Mouse (Mus musculus): ENCODE results near the gene Eif6. TPM values are rescaled to one million over a fixed set of nuclear protein-coding genes. Genes with fewer than 3 reads are reported as not detected.
A peak's percentile ranks its signal among the peaks of the same experiment; 100 is the strongest.

Gene Eif6
- polyA plus RNA-seq, 1 experiment from 2014 or later: 186 TPM

DNA sequence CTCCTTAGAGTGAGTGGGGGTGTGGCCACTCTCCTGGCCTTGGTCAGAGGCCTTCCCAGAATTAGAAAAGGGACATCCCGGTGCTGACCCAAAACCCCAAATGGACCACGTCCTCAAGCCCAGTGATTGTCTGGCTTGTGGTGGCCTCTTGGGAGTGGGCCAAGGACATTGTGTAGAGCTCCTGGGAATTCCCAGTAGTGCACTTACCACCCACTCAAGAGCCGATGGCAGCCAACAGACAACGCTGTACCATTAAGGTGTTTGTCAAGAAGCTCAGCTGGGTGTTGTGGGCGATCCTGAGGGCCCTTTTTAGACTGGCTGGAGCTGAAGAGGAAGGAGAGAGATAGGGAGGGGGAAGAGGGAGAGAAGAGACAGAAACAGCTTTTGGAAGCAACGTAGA lies 42.2 kb downstream of the Eif6 start:
- Histone ChIP-seq H3K4me1 (replicated peaks) (no peaks in the 10 kb centered on the region), H3K9me3 (no peaks in the 10 kb centered on the region), H3K4me2 (no peak overlapping the region), H3K27ac (no peak overlapping the region), H3K27me3 (peaks cover 20% of the 10 kb centered on the region), H3K4me3 (replicated peaks) (no peak overlapping the region), H3K36me3 (no peaks in the 10 kb centered on the region), H3K9ac (replicated peaks) (no peak overlapping the region)
- no peak for ATAC-seq (ENCODE audit: insufficient number of reproducible peaks, insufficient read depth, low FRiP score, low TSS enrichment, low read depth)
- WGBS: 80% methylated on average over 6 of the region's 6 CpGs

DNA sequence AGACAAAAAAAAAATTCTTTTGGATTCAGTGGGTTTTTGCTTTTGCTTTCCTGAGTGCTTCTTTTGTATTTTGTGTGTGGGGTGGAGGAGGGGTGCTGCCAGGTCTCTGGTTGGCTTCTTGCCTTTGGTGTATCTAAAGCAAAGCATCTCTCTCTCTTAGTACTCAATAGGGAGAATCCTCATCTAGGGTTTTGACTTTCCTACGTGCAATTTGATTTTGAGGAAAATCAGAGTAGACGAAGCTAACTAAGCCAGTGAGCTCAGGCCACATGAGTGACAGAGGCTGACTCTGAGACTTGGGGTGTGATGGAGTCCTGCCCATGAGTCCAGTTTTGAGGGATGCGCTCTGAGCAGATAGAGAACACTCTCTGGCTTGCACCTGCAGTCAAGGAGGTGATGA lies 47.2 kb downstream of the Eif6 start:
- no peak overlapping the region for H3K4me2 ChIP-seq
- no peaks in the 10 kb centered on the region for H3K9me3 ChIP-seq
- H3K36me3 ChIP-seq: no peaks in the 10 kb centered on the region
- H3K4me1 ChIP-seq (replicated peaks): peaks cover 7% of the 10 kb centered on the region; the same call in 1 of the 2 replicates
- no peak overlapping the region for H3K4me3 ChIP-seq (replicated peaks)
- ATAC-seq (ENCODE audit: insufficient number of reproducible peaks, insufficient read depth, low FRiP score, low TSS enrichment, low read depth): no peak
- WGBS: 80% methylated on average over 3 of the region's 3 CpGs
- peaks cover 47% of the 10 kb centered on the region for H3K27me3 ChIP-seq
- H3K9ac ChIP-seq (replicated peaks): no peak overlapping the region
- H3K27ac ChIP-seq: no peak overlapping the region

DNA sequence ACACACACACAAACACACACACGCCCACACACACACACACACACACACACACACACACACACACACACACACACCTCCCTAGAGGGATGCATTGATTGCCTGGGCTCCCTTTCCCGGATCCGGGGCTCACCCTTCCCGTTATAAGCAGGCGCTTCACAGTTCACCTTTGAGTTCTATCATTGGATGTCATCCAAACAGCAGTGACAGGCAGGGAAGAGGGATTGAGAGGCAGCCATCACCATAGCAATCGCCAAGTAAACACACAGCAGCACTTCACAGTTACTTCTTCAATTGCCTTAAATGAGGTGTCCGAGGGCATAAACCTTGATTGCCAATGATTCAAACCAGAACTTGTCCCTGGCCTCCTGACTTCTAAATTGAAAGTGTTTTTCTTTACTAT lies 47.7 kb downstream of the Eif6 start:
- H3K27ac ChIP-seq: no peak overlapping the region
- no peak overlapping the region for H3K9ac ChIP-seq (replicated peaks)
- no peak overlapping the region for H3K4me3 ChIP-seq (replicated peaks)
- H3K9me3 ChIP-seq: no peaks in the 10 kb centered on the region
- H3K4me2 ChIP-seq: no peak overlapping the region
- ATAC-seq (ENCODE audit: insufficient number of reproducible peaks, insufficient read depth, low FRiP score, low TSS enrichment, low read depth): no peak
- peaks cover 7% of the 10 kb centered on the region; the same call in 1 of the 2 replicates for H3K4me1 ChIP-seq (replicated peaks)
- 33% methylated on average over 6 of the region's 7 CpGs for WGBS
- H3K36me3 ChIP-seq: no peaks in the 10 kb centered on the region
- peaks cover 50% of the 10 kb centered on the region for H3K27me3 ChIP-seq

DNA sequence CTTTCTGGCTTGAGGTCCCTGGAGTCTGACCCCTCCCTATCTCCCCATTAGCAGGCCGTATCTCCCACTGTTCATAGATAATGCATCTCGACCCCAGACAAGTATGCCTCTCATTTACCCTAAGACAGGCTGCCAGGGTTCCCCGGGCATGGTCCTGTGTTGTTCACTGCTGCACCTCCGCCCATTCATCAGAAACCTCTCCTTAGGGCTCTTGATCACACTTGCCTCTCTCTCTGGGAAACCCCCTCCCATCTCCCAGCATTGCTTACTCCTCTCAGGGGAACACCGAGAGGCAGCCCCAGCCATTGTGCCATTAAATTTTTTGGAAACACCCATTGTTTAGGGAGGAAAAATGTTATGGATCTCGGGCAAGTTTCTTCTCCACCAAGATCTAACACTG lies 48.7 kb downstream of the Eif6 start:
- Histone ChIP-seq H3K9ac (replicated peaks) (no peak overlapping the region), H3K36me3 (no peaks in the 10 kb centered on the region), H3K4me2 (no peak overlapping the region), H3K27me3 (peaks cover 60% of the 10 kb centered on the region), H3K4me1 (replicated peaks) (peaks cover 7% of the 10 kb centered on the region; the same call in 1 of the 2 replicates), H3K9me3 (no peaks in the 10 kb centered on the region), H3K4me3 (replicated peaks) (no peak overlapping the region), H3K27ac (no peak overlapping the region)
- no peak for ATAC-seq (ENCODE audit: insufficient number of reproducible peaks, insufficient read depth, low FRiP score, low TSS enrichment, low read depth)
- 78% methylated on average over 6 of the region's 6 CpGs for WGBS

- no peak for ATAC-seq (ENCODE audit: insufficient number of reproducible peaks, insufficient read depth, low FRiP score, low TSS enrichment, low read depth)
- Histone ChIP-seq H3K36me3 (no peaks in the 10 kb centered on the region), H3K4me3 (replicated peaks) (no peak overlapping the region), H3K9me3 (no peaks in the 10 kb centered on the region), H3K9ac (replicated peaks) (no peak overlapping the region), H3K27ac (no peak overlapping the region), H3K4me1 (replicated peaks) (peaks cover 7% of the 10 kb centered on the region; the same call in 1 of the 2 replicates), H3K4me2 (no peak overlapping the region), H3K27me3 (peaks cover 64% of the 10 kb centered on the region)
- WGBS: 84% methylated on average over 4 of the region's 4 CpGs
Observed at GRCm38 (mm10) chr2:155777688-155777985, 49.1 kb downstream of the Eif6 start.

DNA sequence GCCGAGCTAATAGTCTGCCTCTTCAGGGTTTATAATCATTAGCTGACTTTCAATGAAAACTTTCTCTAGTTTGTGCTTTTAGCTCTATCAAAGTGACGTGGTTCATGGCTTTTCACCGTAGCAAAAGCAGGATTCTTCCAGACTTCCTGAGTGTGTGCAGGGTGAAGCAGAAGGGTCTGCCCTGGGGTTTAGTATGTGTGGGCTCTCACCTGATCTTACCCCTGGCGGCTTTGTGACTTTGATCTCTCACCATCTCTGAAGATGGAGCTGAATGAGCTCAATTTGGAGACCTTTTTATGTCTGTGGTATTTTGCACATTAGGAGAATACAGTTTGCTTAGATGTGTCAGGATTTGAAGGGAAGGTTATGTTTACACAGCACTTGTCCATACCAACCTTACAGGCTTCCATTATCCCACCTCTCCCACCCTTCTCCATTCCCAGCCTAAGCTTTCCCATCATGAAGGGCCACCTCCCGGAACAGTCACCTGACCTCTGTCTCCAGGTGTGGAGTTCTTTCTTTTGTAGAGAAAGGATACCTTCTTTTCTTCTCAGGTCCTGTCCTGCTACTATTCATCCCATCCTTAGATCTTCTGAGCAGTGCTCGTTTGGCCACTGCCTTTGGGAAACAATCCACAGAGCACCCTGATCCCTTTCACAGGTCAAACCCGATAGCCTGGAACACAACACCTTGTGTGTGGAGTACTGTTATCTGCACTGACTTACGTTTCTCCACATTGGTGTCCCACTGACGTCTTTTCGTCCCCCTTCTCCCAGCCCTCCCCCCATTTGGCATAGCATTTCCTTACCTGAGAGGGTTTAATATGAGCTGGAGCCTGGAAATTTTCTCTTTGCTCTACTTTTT lies 49.7 kb downstream of the Eif6 start:
- ATAC-seq (ENCODE audit: insufficient number of reproducible peaks, insufficient read depth, low FRiP score, low TSS enrichment, low read depth): no peak
- no peak overlapping the region for H3K27ac ChIP-seq
- H3K4me2 ChIP-seq: no peak overlapping the region
- 67% methylated on average over 10 of the region's 10 CpGs for WGBS
- no peak overlapping the region for H3K4me3 ChIP-seq (replicated peaks)
- peaks cover 7% of the 10 kb centered on the region; the same call in 1 of the 2 replicates for H3K4me1 ChIP-seq (replicated peaks)
- H3K9me3 ChIP-seq: no peaks in the 10 kb centered on the region
- no peak overlapping the region for H3K9ac ChIP-seq (replicated peaks)
- no peaks in the 10 kb centered on the region for H3K36me3 ChIP-seq
- H3K27me3 ChIP-seq: peaks cover 70% of the 10 kb centered on the region

DNA sequence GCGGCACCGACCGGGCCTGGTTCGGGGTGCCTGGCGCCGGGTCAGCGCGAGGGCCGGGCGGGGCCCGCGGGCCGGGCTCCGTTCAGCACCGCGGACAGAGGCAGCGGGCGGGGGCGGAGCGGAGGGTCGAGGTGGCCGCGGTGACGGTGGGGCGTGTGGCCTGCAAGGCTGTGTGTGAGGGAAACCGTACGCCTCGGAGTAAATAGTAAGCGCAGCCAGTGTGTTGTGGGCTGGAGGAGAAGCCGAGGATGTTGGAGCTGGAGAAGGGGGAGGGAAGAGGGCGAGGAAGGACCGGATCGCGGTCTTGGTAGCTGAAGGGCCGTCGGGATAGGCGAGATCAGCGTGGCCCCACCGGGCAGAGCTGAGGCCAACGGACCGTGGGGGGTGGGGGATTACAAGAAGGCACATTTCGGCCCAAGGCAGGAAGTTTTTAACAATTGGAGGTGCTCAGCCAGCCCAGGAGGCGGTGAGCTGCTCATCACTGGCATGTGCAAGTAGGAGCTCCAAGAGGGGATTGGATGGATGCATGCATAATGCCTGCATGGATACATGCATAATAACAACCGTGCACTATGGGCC lies 51.0 kb downstream of the Eif6 start:
- Histone ChIP-seq H3K4me1 (replicated peaks) (peaks cover 7% of the 10 kb centered on the region; the same call in 1 of the 2 replicates), H3K36me3 (no peaks in the 10 kb centered on the region), H3K4me3 (replicated peaks) (peak overlapping the region; percentile 53), H3K27ac (no peak overlapping the region), H3K9me3 (no peaks in the 10 kb centered on the region), H3K4me2 (peak overlapping the region; percentile 86), H3K27me3 (peaks cover 74% of the 10 kb centered on the region), H3K9ac (replicated peaks) (no peak overlapping the region)
- WGBS: 2% methylated on average over 44 of the region's 44 CpGs
- peak; percentile 52; the same call in 1 of the 2 replicates for ATAC-seq (ENCODE audit: insufficient number of reproducible peaks, insufficient read depth, low FRiP score, low TSS enrichment, low read depth)

- Histone ChIP-seq H3K4me3 (replicated peaks) (peak within 1 kb of the TSS; percentile 53), H3K27me3 (peaks cover 74% of the 10 kb centered on the region), H3K4me2 (peak within 1 kb of the TSS; percentile 86), H3K4me1 (replicated peaks) (peaks cover 7% of the 10 kb centered on the region; the same call in 1 of the 2 replicates), H3K9me3 (no peaks in the 10 kb centered on the region), H3K36me3 (no peaks in the 10 kb centered on the region), H3K27ac (no peak within 1 kb of the TSS), H3K9ac (replicated peaks) (no peak within 1 kb of the TSS)
- no peak for ATAC-seq (ENCODE audit: insufficient number of reproducible peaks, insufficient read depth, low FRiP score, low TSS enrichment, low read depth)
- WGBS: 2% methylated on average over 97 of the region's 100 CpGs
Observed at GRCm38 (mm10) chr2:155774927-155775684, 51.6 kb downstream of the Eif6 start, which contains the start of gene Mmp24. TSS of gene Mmp24 (plus strand) at chr2:155775342.

DNA sequence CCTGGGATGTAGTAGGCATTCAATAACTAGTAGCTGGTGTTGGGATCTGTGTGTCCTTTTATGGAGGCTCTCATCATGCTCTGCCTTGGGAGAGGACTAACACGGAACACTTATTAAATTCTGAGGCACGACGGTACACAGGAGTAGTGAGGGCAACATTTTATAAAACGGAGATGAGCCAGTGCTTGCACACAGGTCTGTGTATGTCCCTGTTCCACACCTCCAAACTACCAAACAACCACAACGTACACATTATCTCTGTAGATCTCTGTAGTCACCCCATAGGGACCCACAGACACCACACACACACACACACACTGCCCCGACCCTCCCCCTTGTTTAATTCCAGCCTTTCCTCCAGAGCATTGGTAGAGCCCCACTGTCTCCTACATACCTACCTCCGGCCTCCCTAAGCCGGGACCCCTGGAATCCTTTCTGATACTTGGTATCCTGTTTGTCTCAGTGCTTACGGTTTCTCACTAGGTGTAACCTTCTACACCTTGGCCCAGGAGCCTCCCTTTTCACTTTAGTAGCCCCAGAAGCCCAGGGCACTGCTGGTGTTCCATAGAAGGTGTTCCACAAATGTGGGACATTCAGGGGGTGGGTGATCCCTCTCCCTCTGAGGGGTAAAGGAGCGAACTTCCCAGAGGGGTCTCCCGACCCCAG lies 52.3 kb downstream of the Eif6 start:
- no peak for ATAC-seq (ENCODE audit: insufficient number of reproducible peaks, insufficient read depth, low FRiP score, low TSS enrichment, low read depth)
- 0 out of 2 replicates have a peak overlapping the region, but pooled peaks have one; percentile 53 for H3K4me3 ChIP-seq (replicated peaks)
- peak overlapping the region; percentile 86 for H3K4me2 ChIP-seq
- peaks cover 70% of the 10 kb centered on the region for H3K27me3 ChIP-seq
- H3K36me3 ChIP-seq: no peaks in the 10 kb centered on the region
- no peak overlapping the region for H3K9ac ChIP-seq (replicated peaks)
- no peaks in the 10 kb centered on the region for H3K9me3 ChIP-seq
- 51% methylated on average over 11 of the region's 11 CpGs for WGBS
- H3K27ac ChIP-seq: no peak overlapping the region
- peaks cover 7% of the 10 kb centered on the region; the same call in 1 of the 2 replicates for H3K4me1 ChIP-seq (replicated peaks)

DNA sequence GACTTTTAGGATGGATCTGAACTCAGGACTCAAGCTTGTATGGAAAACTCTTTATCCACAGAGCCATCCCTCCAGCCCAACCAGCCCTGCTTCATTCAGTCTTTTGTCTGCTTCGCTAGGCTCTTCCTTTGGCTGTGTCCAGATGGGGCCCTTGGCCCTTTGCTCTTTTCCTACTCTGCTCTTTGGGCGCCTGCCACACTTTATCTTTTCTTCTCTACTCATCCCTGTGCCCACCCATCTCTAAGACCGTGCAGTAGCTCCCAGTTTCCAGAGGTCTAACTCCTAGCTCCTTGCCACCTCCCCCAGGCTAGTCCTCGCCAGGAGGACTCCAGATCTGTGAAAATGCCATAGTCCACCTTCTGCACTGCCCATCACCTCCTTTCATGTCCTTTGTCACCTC lies 53.1 kb downstream of the Eif6 start:
- 75% methylated on average over 4 of the region's 4 CpGs for WGBS
- Histone ChIP-seq H3K27me3 (peaks cover 73% of the 10 kb centered on the region), H3K36me3 (no peaks in the 10 kb centered on the region), H3K4me3 (replicated peaks) (no peak overlapping the region), H3K4me2 (no peak overlapping the region), H3K9me3 (no peaks in the 10 kb centered on the region), H3K27ac (no peak overlapping the region), H3K9ac (replicated peaks) (no peak overlapping the region), H3K4me1 (replicated peaks) (peaks cover 7% of the 10 kb centered on the region; the same call in 1 of the 2 replicates)
- no peak for ATAC-seq (ENCODE audit: insufficient number of reproducible peaks, insufficient read depth, low FRiP score, low TSS enrichment, low read depth)
